Mouse (Mus musculus) ES-E14 (cell line): Measurements from ENCODE around the gene Rps6kc1. TPM values are rescaled to one million over a fixed set of nuclear protein-coding genes. Genes with fewer than 3 reads are reported as not detected.

Experiments
- DNase-seq: peaks from one replicate; pipeline ENCODE4 v3.0.0-alpha.2; 2013; ENCODE audit warnings: low read depth, low spot score
- H3K27ac ChIP-seq: 2 replicates; pipeline ENCODE4 v1.5.1; 2012; ENCODE audit warnings: low read depth, mild to moderate bottlenecking, low read length, moderate library complexity, mixed read lengths; ENCODE audit not compliant: poor library complexity, insufficient read depth, severe bottlenecking
- H3K36me3 ChIP-seq: 2 replicates; pipeline ENCODE4 v1.6.1; 2012; ENCODE audit warnings: mild to moderate bottlenecking, low read length, moderate library complexity, mixed read lengths; ENCODE audit not compliant: control insufficient read depth, poor library complexity, insufficient read depth, severe bottlenecking
- H3K4me1 ChIP-seq, 2 experiments: fragments of 150-350 bp in 1 of 2; sonication (generic) in 1 of 2; 2 replicates each; pipeline ENCODE4 v1.6.1; 2012; ENCODE audit warnings: low read length in 2 of 2, mild to moderate bottlenecking in 1 of 2, mixed read lengths in 1 of 2; ENCODE audit not compliant: control insufficient read depth in 2 of 2, insufficient read depth in 2 of 2, poor library complexity in 1 of 2
- H3K4me3 ChIP-seq, 2 experiments: fragments of 150-350 bp in 1 of 2; sonication (generic) in 1 of 2; 2 replicates each; pipeline ENCODE4 v1.5.1; 2012; ENCODE audit warnings: low read length in 2 of 2, low read depth in 1 of 2, mild to moderate bottlenecking in 1 of 2, mixed read lengths in 1 of 2; ENCODE audit not compliant: insufficient read depth in 1 of 2, poor library complexity in 1 of 2, severe bottlenecking in 1 of 2
- H3K9ac ChIP-seq: 2 replicates; pipeline ENCODE4 v1.6.1; 2012; ENCODE audit warnings: low read depth, mild to moderate bottlenecking, low read length, mixed read lengths; ENCODE audit not compliant: poor library complexity, insufficient read depth, severe bottlenecking
- H3K9me3 ChIP-seq: fragments of 150-350 bp; sonication (generic); 2 replicates; pipeline ENCODE4 v1.6.1; 2012; ENCODE audit warnings: low read depth, mild to moderate bottlenecking, low read length; ENCODE audit not compliant: control insufficient read depth, insufficient read depth
- CHD2 ChIP-seq: IDR thresholded peaks from 2 replicates; pipeline ENCODE4 v1.6.1; 2014; ENCODE audit warnings: mild to moderate bottlenecking, low read depth, low read length, inconsistent platforms
- HCFC1 ChIP-seq: IDR thresholded peaks from 2 replicates; pipeline ENCODE4 v1.6.1; 2012; ENCODE audit warnings: low read length, inconsistent platforms, borderline replicate concordance; ENCODE audit not compliant: insufficient read depth
- MAFK ChIP-seq: IDR thresholded peaks from 2 replicates; pipeline ENCODE4 v1.6.1; 2014; ENCODE audit warnings: mild to moderate bottlenecking, low read depth, low read length, inconsistent platforms; ENCODE audit not compliant: insufficient read depth
- ZC3H11A ChIP-seq: IDR thresholded peaks from 2 replicates; pipeline ENCODE4 v1.6.1; 2012; ENCODE audit warnings: low read depth, mild to moderate bottlenecking, inconsistent platforms, low read length, borderline replicate concordance
- ZNF384 ChIP-seq: IDR thresholded peaks from 2 replicates; pipeline ENCODE4 v1.6.1; 2012; ENCODE audit warnings: low read depth, low read length, inconsistent platforms
- in situ Hi-C, 2 experiments: fragments of 600-800 bp; cut with MboI; formaldehyde crosslinking; loops; one replicate each; pipeline ENCODE4 v1.15.1; 2025; ENCODE audit warnings: low sequenced_read_pairs in 2 of 2, inconsistent platforms in 1 of 2; ENCODE audit not compliant: unreplicated experiment in 2 of 2
- total RNA-seq: library from RNA; depleted of rRNA; stranded (reverse); fragments of 300-350 nt; gene quantifications from 2 replicates; pipeline ENCODE4 v1.2.3, GENCODE M21; 2012; rRNA removed

Gene Rps6kc1
- total RNA-seq, 1 experiment, result 19.3 TPM

DNA sequence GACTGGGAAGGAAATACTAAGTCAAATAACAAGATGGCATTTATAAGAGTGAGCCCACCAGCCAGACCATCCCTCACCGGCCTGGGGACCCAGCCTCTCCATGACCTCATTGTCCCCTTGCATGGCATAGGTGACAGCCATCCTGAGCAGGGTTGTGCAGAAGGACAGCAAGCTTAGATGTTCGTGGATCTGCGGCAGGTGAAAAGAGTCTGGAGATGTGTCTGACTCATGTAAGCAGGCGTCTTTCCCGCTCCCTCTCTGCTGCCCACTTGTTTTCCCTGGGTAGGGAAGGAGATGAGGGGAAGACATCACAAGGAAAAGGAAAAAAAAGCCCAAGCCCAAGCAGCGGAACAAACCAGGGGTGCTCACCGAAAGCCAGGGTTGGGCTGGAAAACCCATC, 256.5 kb downstream of the Rps6kc1 start:
- in situ Hi-C loops, result no loop called here
- Histone ChIP-seq H3K4me3 (no peak overlapping the region), H3K9ac (no peak overlapping the region), H3K36me3 (no peaks in the 10 kb centered on the region), H3K9me3 (no peaks in the 10 kb centered on the region), H3K4me1 (no peaks in the 10 kb centered on the region), H3K27ac (no peak overlapping the region)
- TF ChIP-seq ZNF384 (no peak), HCFC1 (no peak), MAFK (no peak), ZC3H11A (no peak), CHD2 (no peak)
- DNase-seq, result no peak

DNA sequence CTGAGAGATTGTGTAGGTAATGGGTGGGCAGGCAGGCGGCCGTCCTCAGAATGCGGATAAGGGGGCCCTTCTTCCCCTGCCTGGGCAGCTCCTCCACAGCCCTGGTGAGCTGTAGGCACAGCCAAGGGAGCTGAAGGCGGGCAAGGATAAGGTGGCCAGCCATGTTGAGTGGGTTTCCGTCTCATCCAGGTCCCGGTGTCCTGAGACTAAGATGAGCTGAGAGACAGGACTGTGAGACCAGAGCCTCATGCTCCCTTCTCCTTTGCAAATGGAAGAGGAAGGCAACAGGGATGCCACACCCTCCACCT, 256.9 kb downstream of the Rps6kc1 start:
- TF ChIP-seq ZC3H11A, result no peak
- TF ChIP-seq ZNF384, result no peak
- no peak for TF ChIP-seq CHD2
- no peak for TF ChIP-seq HCFC1
- no peak for TF ChIP-seq MAFK

DNA sequence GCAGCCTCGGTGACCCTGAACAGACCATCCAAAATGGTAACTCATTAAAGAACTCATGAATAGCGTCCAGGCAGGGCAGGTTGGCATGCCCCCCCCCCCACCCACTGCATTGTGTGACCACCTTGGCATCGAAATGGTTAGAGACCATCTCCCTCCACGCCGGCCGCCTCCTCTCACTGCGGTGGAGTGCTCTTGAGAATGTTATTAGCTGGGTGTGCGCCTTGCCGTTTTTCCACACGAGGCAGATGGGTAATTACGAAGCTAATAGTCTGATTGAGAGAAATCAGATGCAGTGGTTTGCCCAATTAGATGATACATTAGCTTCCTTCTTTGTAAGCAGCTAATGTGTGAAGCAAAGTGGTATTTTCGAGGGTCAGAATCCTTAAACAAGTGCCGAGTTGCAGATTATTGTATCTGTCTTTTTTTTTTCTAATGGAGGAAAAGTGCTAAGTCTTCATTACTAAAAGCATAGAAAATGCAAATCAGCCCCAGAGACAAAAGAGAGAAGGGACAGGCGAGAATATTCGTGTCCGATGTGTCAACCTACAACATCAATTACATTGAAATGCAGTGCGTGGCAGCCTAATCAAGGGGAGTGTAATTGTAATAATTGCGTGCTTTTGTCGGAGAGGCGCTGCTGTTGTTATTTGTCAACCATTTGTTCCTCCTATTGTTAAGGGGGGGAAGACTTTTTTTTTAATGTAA, 257.4 kb downstream of the Rps6kc1 start:
- in situ Hi-C loops, result no loop called here
- no peak overlapping the region for H3K9ac ChIP-seq
- no peaks in the 10 kb centered on the region for H3K36me3 ChIP-seq
- no peak for TF ChIP-seq CHD2
- H3K9me3 ChIP-seq, result no peaks in the 10 kb centered on the region
- no peak overlapping the region for H3K27ac ChIP-seq
- DNase-seq, result no peak
- no peaks in the 10 kb centered on the region for H3K4me1 ChIP-seq
- H3K4me3 ChIP-seq, result no peak overlapping the region

More for the DNA sequence above, 256.9 kb downstream of the Rps6kc1 start:
- no peak for DNase-seq
- Histone ChIP-seq H3K9me3 (no peaks in the 10 kb centered on the region), H3K4me3 (no peak overlapping the region), H3K36me3 (no peaks in the 10 kb centered on the region), H3K9ac (no peak overlapping the region), H3K4me1 (no peaks in the 10 kb centered on the region), H3K27ac (no peak overlapping the region)
- in situ Hi-C loops, result no loop called here

DNA sequence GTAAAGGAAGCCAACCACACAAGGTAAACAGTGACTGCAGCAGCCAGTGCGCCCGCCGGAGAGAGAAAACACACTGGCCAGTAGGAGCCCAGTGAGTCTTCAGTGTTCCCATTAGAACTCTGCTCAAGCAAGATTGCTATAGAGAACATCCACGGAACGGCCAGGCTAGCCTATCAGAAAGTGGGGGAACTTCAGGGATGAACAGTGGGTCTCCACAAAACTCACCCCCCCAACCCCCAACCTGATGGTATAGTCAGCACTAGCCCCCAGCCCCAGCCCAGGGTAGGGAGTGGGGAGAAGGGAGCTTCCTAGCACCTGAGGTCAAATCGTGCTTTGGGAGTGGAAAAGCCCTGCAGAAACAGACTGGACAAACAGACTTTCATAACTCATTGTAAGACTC, 258.5 kb downstream of the Rps6kc1 start:
- Histone ChIP-seq H3K9ac (no peak overlapping the region), H3K4me3 (no peak overlapping the region), H3K36me3 (no peaks in the 10 kb centered on the region), H3K27ac (no peak overlapping the region), H3K4me1 (no peaks in the 10 kb centered on the region), H3K9me3 (no peaks in the 10 kb centered on the region)
- DNase-seq, result no peak
- TF ChIP-seq MAFK (no peak), HCFC1 (no peak), CHD2 (no peak), ZNF384 (no peak), ZC3H11A (no peak)
- in situ Hi-C loops, result no loop called here

Other genes with a start within 250 kb of the Rps6kc1 start
- gene Angel2, start 13.3 kb upstream of the Rps6kc1 start, total RNA-seq, result 21.6 and 21.9 TPM in 2 replicates
- 2.2 and 2.6 TPM in 2 replicates for gene Vash2, start 67.5 kb upstream of the Rps6kc1 start, total RNA-seq
- gene Flvcr1, start 114.4 kb upstream of the Rps6kc1 start, total RNA-seq, result 20.5 and 23.5 TPM in 2 replicates
- 4.1 and 4.6 TPM in 2 replicates for gene Spata45, start 124.9 kb upstream of the Rps6kc1 start, total RNA-seq
- gene Tatdn3, start 151.2 kb upstream of the Rps6kc1 start, total RNA-seq, result 11.8 TPM in 2 replicates
- gene Nsl1, start 151.2 kb upstream of the Rps6kc1 start, total RNA-seq, result 24.3 and 26.1 TPM in 2 replicates
- gene Batf3, start 186.1 kb upstream of the Rps6kc1 start, total RNA-seq, result 1.2 and 2.8 TPM in 2 replicates